ENCODE assay signal across 8 mouse cellular contexts in the genomic region with DNA sequence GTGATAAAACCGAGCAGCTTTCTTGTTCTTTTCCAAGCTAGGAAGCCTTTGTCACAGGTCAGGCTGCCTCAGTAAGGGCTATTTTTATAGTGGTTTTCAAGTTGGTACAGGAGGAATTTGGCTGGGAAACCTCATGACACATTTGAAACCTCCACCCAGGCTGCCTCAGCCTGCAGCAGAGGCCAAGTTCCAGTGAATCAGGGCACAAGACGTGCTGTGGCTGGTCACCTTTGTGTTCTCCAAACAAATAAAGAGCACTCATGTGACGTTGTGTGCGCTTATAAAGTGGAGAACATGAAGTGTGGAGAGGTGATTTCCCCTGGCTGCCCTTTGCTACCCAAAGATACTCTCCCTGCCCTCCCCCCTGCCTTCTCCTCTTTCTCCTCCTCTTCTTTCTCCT. TPM values are rescaled to one million over a fixed set of nuclear protein-coding genes. Genes with fewer than 3 reads are reported as not detected.
DNase-seq lines count a peak whose midpoint lies in the region; ATAC-seq lines count a peak whose summit lies in the region.

No protein-coding gene starts in this region.

- no peak overlapping the region for H3K4me2 ChIP-seq in neural tube, embryonic 15.5 days
- H3K4me2 ChIP-seq in hindbrain, embryonic 11.5 days (replicated peaks; ENCODE audit: low read depth, low read length), result no peak overlapping the region

- H3K4me1 ChIP-seq in neural tube, embryonic 15.5 days, result peaks cover 12% of the 10 kb centered on the region
- H3K4me1 ChIP-seq in hindbrain, embryonic 11.5 days (replicated peaks; ENCODE audit: control insufficient read depth, insufficient read depth, low read length), result no peaks in the 10 kb centered on the region; the same call in 1 of the 2 replicates

- no peaks in the 10 kb centered on the region for H3K36me3 ChIP-seq in neural tube, embryonic 15.5 days
- no peaks in the 10 kb centered on the region for H3K36me3 ChIP-seq in hindbrain, embryonic 11.5 days (ENCODE audit: control insufficient read depth, insufficient read depth, low read length)

- peak; percentile 79 to 82 for DNase-seq in adrenal gland, adult (ENCODE audit: inconsistent age in 2 of 2, low spot score in 1 of 2)
- DNase-seq in adrenal gland, postnatal 4 days (ENCODE audit: low spot score in 2 of 2), result no peak
- peak; percentile 37 for DNase-seq in adrenal gland, postnatal 10 days
- DNase-seq in gastrocnemius, postnatal 36 days, result peak; percentile 34 to 40
- peak; percentile 10 to 72 for DNase-seq in kidney, postnatal 25 days
- DNase-seq in urinary bladder, adult 2 months (ENCODE audit: low spot score), result peak; percentile 32
- DNase-seq in hindbrain, embryonic 11.5 days (ENCODE audit: low spot score), result no peak

- no peaks in the 10 kb centered on the region for H3K9me3 ChIP-seq in neural tube, embryonic 15.5 days (replicated peaks)
- no peaks in the 10 kb centered on the region for H3K9me3 ChIP-seq in hindbrain, embryonic 11.5 days (ENCODE audit: control insufficient read depth, low read length)

- no peak for ATAC-seq in neural tube, embryonic 15.5 days (ENCODE audit: low FRiP score)
- no peak for ATAC-seq in hindbrain, embryonic 11.5 days (ENCODE audit: low FRiP score)

- no peak overlapping the region for H3K27ac ChIP-seq in neural tube, embryonic 15.5 days (replicated peaks)
- H3K27ac ChIP-seq in hindbrain, embryonic 11.5 days (ENCODE audit: low read depth, low read length), result no peak overlapping the region

- H3K27me3 ChIP-seq in neural tube, embryonic 15.5 days (replicated peaks), result no peaks in the 10 kb centered on the region
- H3K27me3 ChIP-seq in hindbrain, embryonic 11.5 days (ENCODE audit: control insufficient read depth, insufficient read depth, low read length), result no peaks in the 10 kb centered on the region

- intact Hi-C loops in gastrocnemius, postnatal 36 days (cut with DNase I), result no loop called here

- 28% methylated on average over 4 of the region's 4 CpGs for WGBS in neural tube, embryonic 15.5 days
- WGBS in hindbrain, embryonic 11.5 days, result 41% methylated on average over 4 of the region's 4 CpGs

- no peak overlapping the region for H3K4me3 ChIP-seq in neural tube, embryonic 15.5 days (replicated peaks)
- H3K4me3 ChIP-seq in hindbrain, embryonic 11.5 days (ENCODE audit: low read depth, low read length), result no peak overlapping the region

- no peak overlapping the region for H3K9ac ChIP-seq in neural tube, embryonic 15.5 days (replicated peaks)
- no peak overlapping the region for H3K9ac ChIP-seq in hindbrain, embryonic 11.5 days (ENCODE audit: low read depth, low read length)

RNA-seq across cellular contexts. Expression of gene Smg1, which starts 8.9 kb away (rescaled TPM):
- total RNA-seq in adrenal gland, postnatal 4 days (2021), result 10 to 100 TPM; 52.0 to 60.0 TPM
- total RNA-seq in adrenal gland, postnatal 10 days (2021), result 10 to 100 TPM; 35.8 to 50.7 TPM
- total RNA-seq in gastrocnemius, postnatal 36 days (2021), result 10 to 100 TPM; 22.7 to 24.1 TPM
- 41.9 and 46.2 TPM in 2 replicates for polyA plus RNA-seq in urinary bladder, adult 2 months (2012; rRNA removed)
- 18.1 and 19.4 TPM in 2 replicates for polyA plus RNA-seq in neural tube, embryonic 15.5 days (2015; fragmentation: Nextera tagmentation; extraction: Ambion mirVana)
- polyA plus RNA-seq in hindbrain, embryonic 11.5 days (2014; fragmentation: Nextera tagmentation; extraction: Ambion mirVana), result 20.1 and 30.3 TPM in 2 replicates

Comparison
In these comparisons a context has a peak if more than half of its experiments do, and no peak if none do; other contexts are left out.
1. DNase-seq: peak in adrenal gland, adult (2 of 2), adrenal gland, postnatal 10 days (single experiment), gastrocnemius, postnatal 36 days (2 of 2), kidney, postnatal 25 days (2 of 2) and urinary bladder, adult 2 months (single experiment); none in adrenal gland, postnatal 4 days (0 of 2) and hindbrain, embryonic 11.5 days (single experiment).